Mouse (Mus musculus) G1E-ER4 (cell line): ENCODE results near the gene Gmds. TPM values are rescaled to one million over a fixed set of nuclear protein-coding genes. Genes with fewer than 3 reads are reported as not detected.

Experiments used
- GATA1 ChIP-seq: IDR thresholded peaks from one replicate; pipeline ENCODE4 v1.8.0; 2012; ENCODE audit warnings: low read length, inconsistent platforms
- polyA plus RNA-seq: library from polyadenylated mRNA; stranded (reverse); fragments of >175 nt; gene quantifications from 2 replicates; pipeline ENCODE4 v1.2.3, GENCODE M21; 2012

Gmds gene
- polyA plus RNA-seq, 1 experiment: 56.1 TPM

GRCm38 (mm10) chr13:31849258-31849971, 489.1 kb downstream of the Gmds start:
- no peak for TF ChIP-seq GATA1

DNA sequence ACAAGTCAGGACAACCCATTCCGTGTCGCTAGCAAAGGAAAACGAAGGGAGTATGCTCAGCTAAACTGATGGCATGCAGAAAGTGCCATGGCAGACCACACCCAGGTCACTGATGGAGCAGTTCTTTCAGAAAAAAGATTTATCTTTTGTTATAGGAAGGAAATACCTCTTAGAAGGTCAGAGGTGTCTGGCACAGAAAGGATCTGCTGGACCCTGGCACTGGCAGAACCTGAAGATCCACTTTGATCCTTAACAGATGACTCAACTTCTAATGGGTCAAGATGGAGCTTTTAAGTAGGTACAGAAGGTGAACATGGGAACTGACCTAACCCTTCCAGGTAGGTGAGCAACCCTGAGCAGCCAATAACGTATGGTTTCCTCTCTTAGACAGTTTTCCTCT, 502.7 kb downstream of the Gmds start:
- TF ChIP-seq GATA1: no peak

- TF ChIP-seq GATA1: no peak
These were observed 508.2 kb downstream of the Gmds start for GRCm38 (mm10) chr13:31830332-31830731.

- no peak for TF ChIP-seq GATA1
These were observed 510.1 kb downstream of the Gmds start for GRCm38 (mm10) chr13:31828446-31828845.

DNA sequence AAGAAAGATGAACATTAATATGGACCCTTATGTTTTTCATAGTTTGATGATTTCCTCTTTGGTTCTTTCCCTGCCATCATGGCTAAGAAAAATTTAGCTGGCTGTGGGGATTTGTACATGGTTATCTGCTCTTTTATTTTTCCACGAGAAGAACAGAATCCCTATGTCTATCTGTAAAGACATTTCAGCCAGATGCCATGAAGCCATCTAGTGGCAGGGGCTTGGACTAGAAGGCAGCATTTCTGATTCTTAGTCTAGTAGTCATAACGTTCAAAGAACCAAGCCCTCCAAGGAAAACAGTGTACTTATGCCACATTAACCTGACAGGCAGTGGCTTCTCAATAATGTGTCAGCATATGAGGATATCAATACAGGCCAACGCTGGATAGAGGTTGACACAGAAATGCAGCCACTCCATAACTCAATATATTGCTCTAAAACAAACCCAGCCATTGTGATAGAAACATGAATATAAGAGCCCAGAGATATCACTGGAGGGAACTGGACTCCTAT, 510.7 kb downstream of the Gmds start:
- TF ChIP-seq GATA1: no peak

- TF ChIP-seq GATA1: no peak
These were observed 511.4 kb downstream of the Gmds start for GRCm38 (mm10) chr13:31827160-31827559.

GRCm38 (mm10) chr13:31825180-31825579, 513.4 kb downstream of the Gmds start:
- TF ChIP-seq GATA1: no peak

DNA sequence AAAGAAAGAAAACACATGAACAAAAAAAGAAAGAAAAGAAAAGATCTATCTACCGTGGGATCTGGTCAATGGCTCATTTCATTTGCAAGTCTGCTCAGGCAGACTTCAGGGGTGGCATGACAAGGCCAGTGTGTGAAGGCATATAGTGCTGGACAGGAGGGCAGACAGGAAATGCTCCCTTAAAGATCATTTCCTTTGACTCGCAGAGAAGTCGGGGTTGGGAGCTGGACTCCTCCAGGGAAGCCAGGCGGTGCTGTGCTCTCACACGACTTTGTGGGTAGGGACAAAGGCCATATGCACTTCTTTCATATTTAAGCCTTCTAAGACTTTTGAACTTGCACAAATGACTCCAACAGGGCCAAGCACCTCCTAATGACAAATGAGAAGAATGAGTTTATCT, 515.2 kb downstream of the Gmds start:
- no peak for TF ChIP-seq GATA1

GRCm38 (mm10) chr13:31821050-31821449, 517.5 kb downstream of the Gmds start:
- TF ChIP-seq GATA1: no peak

DNA sequence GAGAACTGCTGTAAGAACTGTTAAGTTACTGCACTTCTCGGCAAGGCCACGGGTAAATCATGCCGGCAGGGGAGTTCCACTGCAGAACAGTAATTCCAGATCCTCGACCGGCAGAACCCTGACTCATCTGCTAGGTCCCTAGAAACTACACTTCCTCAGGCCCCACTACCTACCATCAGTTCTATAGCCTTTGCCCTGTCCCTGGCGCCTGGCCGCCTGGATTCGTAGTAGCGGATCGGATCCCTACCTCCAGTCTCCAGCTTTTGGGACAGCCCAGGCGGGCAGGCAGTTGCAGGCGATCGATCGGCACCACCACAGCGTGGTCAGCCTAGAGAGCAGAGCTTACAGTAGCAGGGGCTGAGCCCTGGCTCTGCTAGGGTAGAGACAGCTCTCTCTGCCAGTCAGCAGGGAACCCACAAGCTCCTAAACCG, 517.9 kb downstream of the Gmds start:
- TF ChIP-seq GATA1: no peak

- TF ChIP-seq GATA1: no peak
These were observed 518.7 kb downstream of the Gmds start for GRCm38 (mm10) chr13:31819664-31820405.

- TF ChIP-seq GATA1: no peak
These were observed 520.2 kb downstream of the Gmds start for GRCm38 (mm10) chr13:31818337-31818736.

GRCm38 (mm10) chr13:31815383-31816003, 523.0 kb downstream of the Gmds start:
- no peak for TF ChIP-seq GATA1

DNA sequence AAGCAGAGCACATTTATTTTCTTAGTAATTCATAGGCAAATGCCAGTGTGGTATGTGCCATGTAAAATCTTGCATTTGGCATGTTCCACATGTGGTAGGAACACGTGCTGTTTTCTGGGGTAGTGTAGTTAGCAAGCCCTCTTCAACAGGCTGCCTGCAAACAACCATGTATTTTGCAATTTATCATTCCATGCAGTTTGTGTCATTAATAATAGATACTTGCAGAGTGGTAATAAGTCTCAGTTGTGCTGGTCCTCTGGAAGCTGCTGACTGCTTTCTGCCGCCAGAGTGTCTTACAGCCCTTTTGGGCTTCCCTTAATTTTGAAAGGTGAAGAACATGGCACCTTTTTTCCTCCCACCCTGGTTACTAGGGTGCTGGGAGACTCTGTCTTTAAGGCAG, 525.8 kb downstream of the Gmds start:
- TF ChIP-seq GATA1: no peak

DNA sequence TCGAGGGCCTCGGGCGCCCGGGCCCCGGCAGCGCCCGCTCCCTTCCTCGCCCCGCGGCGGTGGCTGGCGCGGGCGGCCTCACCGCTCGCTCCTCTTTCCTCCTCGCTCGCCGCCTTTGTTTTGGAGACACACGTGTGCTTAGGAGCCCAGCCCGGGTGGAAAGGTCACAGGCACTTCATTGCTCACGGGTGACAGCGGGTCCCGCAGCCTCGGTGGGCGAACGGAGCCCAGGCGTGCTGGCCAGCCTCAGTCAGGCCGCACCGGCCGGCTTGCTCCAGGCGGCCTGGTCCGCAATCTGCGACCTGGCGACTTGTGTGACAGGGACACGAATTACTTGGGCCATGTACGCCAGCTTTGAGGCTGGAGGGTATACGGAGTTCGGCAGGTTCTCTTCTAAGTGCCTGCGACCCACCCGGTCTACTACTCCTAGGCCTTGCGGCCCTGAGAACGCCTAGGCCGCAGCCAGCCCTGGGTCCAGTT, 527.0 kb downstream of the Gmds start:
- no peak for TF ChIP-seq GATA1
